Mouse (Mus musculus) brain, embryonic 14.5 days (tissue): ENCODE data around the gene Baz1a. TPM values are rescaled to one million over a fixed set of nuclear protein-coding genes. Genes with fewer than 3 reads are reported as not detected.

Source experiments
- DNase-seq: peaks from one replicate; pipeline ENCODE4 v3.0.0-alpha.2; 2011; ENCODE audit warnings: low read depth
- CTCF ChIP-seq: fragments of 200-500 bp; IDR thresholded peaks from 2 replicates; pipeline ENCODE4 v1.5.1; 2012; ENCODE audit warnings: inconsistent platforms, mild to moderate bottlenecking, moderate library complexity, borderline replicate concordance; ENCODE audit not compliant: insufficient read depth, insufficient read length; ENCODE audit errors: extremely low read depth
- POLR2A ChIP-seq: fragments of 200-500 bp; IDR thresholded peaks from 2 replicates; pipeline ENCODE4 v1.6.1; 2012; ENCODE audit warnings: mild to moderate bottlenecking, inconsistent platforms, borderline replicate concordance; ENCODE audit not compliant: poor library complexity, insufficient read depth, insufficient read length, severe bottlenecking; ENCODE audit errors: extremely low read depth
- polyA plus RNA-seq: library from polyadenylated mRNA; depleted of rRNA; stranded (reverse); fragments of >200 nt; gene quantifications from 2 replicates; pipeline ENCODE4 v1.2.3, GENCODE M21; 2012; rRNA removed

Gene Baz1a
- 7.0 and 9.1 TPM in 2 replicates for polyA plus RNA-seq

DNA sequence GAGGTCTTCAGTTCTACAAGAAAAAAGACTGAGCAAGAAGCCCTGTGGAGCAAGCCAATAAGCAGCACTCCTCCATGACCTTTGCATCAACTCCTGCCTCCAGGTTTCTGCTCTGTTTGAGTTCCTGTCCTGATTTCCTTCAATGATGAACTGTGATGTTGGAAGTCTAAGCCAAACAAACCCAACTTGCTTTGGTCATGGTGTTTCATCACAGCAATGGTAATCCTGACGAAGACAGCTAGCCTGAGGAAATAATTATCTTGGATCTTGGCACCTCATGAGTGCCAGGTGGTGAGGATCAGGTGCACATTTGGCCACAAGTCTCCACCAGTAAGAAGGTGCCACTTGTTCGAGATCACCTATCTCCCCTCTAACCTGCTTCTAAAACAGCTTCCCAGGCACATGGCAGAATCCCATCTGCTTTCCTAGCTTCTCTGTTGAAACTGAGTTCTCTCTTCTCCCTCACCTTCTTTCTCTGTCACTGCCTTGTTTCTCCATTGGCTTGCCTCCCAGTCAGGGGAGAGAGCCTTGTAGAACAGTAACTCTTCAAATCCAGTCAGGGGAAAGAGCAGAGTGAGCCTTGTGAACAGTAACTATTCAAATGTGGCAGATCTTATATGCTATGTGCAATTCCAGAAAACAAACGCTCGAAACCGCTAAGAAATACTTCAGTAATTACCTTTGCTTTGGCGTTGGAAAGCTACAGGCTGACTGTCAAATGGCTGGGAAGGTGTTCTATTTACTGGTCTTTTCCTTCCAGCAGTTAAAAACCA lies at the start of gene Baz1a:
Gene Baz1a (minus strand): TSS at position 723 of the 773 bp plus-strand sequence.
- TF ChIP-seq CTCF (no peak), POLR2A (no peak)
- no peak for DNase-seq

DNA sequence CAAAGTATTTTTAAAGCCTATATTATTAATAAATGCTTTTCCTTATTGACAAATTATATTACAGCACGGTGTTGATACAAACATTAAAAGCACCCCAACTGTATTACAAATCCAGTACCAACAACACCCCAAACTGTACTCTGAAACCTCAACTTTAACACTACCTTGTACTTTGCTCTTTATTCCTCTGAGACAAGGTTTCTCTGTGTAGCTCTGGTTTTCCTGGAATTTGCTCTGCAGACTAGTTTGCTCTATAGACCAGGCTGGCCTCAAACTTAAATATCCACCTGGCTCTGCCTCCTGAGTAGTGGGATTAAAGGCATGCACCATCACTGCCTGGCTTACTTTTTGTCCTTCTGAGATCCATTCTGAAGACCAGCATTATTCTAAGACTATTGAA lies 48.0 kb upstream of the Baz1a start:
- DNase-seq: no peak
- TF ChIP-seq CTCF (no peak), POLR2A (no peak)

DNA sequence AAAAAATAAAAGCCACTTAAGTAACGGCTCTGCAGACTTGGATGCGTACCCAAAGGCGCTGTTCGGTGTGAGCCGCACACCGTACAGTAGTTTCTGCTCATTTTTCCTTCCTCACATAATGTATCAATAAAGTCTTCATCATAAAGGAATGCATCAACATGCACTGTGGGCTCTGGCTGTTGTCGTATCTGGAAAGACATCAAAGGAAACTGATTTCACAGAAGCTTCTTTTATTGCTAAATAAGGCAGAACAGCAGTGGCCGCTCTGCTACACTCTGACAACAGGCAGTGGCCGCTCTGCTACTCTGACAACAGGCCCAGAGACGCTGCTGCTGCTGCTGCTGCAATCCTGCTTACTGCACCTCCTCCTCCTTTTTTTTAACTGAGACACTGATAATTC lies 46.9 kb upstream of the Baz1a start:
- peak; percentile 52 for DNase-seq
- TF ChIP-seq POLR2A (no peak), CTCF (no peak)

DNA sequence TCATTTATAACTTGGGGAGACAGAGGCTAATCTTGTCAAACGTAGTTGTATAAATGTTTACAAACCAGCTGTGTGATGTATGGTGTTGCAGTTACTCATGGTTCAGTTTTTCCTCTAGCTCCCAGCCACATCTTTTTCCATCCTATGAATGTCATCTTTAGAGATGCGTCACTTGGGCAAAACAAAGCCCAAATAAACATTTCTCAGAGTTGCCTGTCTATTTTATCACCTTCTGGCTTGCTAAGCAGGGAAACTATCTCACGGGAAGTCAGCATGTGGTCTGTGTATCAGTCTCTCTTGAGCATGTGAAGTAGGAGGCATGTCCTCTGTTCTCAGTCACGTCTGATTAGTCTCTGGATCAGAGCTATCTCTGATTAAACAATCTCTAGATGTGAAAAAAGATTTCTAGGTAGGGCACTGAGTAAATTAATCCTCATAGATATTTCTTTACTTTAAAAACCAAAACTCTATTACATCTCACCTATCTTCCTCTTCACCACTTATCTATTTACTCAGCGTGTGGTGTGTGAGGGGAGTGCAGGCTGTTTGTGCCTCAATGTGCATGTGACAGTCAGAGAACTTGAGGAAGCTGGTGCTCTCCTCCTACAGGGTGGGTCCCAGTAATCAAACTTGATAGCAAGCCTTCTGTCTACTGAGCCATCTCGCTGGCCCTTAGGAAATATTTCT lies 46.2 kb upstream of the Baz1a start:
- TF ChIP-seq CTCF: no peak
- TF ChIP-seq POLR2A: no peak
- DNase-seq: no peak

DNA sequence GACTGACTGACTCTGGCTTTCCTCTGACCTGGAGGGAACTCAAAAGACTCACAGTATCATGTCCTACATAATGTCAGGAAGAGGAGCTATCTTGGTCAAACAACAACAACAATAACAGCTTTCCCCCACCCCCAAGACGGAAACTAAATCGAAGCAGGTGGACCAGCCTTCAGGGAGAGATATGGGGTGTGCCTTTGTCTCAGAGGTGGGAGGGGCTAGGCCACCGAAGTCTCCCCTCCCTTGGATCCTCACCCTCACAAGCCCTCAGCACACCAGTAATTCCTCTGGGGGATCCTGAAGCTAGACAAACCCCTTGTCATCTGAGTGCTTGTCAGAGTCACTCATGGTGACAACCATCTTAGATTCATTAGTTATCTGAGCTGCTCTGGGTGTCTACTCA lies 45.7 kb upstream of the Baz1a start:
- TF ChIP-seq CTCF: no peak
- TF ChIP-seq POLR2A: no peak
- no peak for DNase-seq

DNA sequence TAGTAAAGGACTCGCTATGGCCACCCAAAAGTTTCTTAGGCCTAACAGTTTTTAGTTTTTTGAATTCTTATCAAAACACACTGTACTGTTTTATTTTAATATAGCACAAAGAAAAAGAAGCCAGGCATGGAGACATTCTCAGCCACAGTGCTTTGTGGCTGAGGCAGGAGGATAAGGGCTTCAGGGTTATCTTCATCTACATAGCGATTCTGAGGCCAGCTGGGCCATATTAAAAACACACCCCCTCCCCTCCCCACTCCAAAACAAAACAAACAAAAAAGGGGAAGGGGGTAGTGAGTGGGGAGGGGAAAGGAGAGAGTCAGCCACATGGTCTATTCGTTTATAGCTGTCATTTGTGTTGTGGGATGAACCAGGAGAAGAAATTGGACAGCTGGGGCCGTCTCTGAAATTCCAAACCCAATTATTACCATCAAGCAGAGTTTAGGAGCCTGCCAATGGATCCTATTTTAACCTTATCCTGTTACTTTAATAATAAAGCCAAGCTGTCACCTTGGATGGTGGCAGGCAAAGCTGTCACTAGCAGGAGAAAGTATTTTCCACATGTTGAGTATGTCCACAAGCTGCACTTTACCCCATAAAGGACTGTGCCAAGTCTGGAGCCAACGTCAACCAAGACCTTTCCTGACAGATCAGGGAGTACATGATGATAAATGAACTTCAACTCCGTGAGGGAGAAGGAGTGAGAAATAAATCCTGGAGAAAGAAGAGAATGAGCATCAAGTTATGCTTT lies 44.9 kb upstream of the Baz1a start:
- TF ChIP-seq CTCF (no peak), POLR2A (no peak)
- peak; percentile 14 for DNase-seq

DNA sequence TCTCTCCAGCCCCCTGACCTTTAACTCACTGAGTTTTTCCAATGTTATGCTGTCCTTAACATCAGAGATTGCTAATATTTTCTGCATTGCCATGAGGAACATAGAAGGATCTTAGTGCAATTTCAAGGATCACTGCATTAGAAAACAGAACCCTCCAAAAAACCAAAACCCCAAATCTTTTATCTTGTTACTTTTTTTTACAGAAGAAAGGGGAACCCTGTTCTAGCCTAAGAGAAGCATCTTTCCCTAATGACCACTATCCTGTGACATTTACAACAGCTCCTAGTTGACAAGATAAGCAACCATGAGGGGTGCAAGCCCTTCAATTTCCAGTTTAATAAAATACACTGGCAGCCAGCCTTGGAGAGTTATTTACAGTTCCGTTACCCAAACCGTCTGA lies 42.6 kb upstream of the Baz1a start:
- no peak for TF ChIP-seq POLR2A
- no peak for TF ChIP-seq CTCF
- no peak for DNase-seq

DNA sequence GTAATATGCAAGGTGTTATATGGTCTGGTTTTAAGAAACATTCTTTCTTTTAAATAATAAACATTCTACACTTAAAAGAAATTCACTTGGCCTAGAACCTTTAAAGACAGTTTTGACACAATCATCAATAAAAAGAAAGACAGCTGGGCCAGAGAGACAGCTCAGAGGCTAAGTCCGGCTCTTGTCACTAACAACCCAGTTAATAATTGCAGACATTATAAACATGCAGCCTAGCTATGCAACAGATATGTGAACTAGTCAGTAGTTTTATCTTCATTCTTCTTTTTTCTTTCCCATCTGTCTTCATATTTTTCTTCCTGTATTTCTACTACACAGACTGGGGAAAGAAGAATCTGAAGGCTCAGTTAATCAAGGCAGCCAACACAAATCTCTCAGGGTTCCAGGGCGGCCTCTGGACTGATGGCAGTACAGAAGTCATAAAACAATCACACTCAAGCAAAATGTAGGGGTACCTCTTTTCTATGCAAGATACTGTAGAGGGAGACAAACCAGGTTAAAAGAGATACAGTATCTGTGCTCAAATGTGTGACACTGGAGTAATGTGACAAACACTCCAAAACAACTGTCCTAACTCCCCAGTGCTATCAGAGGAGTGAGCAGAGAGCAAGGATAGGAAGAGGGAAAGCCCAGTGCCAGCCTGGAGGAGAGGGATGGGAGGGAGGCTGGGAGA lies 40.5 kb upstream of the Baz1a start:
- TF ChIP-seq CTCF: no peak
- TF ChIP-seq POLR2A: no peak
- DNase-seq: no peak

DNA sequence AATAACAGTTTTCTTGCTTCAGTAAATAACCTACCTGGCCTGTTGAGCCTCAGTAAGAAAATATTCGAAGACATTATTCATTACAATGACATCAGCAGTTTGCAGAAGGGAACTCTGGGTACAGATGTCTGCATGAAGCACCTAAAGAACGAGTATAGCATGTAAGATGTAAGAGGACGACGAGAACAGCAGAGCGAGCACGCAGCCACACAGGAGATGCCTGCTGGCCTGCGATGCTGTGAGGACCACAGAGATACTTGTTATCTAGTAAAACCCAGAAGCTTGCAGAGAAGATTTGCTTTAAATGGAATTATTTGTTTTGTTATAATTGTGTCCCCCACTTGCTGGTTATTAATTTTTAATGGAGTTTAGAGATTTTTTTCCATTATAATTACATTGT lies 39.1 kb upstream of the Baz1a start:
- DNase-seq: no peak
- no peak for TF ChIP-seq POLR2A
- no peak for TF ChIP-seq CTCF

DNA sequence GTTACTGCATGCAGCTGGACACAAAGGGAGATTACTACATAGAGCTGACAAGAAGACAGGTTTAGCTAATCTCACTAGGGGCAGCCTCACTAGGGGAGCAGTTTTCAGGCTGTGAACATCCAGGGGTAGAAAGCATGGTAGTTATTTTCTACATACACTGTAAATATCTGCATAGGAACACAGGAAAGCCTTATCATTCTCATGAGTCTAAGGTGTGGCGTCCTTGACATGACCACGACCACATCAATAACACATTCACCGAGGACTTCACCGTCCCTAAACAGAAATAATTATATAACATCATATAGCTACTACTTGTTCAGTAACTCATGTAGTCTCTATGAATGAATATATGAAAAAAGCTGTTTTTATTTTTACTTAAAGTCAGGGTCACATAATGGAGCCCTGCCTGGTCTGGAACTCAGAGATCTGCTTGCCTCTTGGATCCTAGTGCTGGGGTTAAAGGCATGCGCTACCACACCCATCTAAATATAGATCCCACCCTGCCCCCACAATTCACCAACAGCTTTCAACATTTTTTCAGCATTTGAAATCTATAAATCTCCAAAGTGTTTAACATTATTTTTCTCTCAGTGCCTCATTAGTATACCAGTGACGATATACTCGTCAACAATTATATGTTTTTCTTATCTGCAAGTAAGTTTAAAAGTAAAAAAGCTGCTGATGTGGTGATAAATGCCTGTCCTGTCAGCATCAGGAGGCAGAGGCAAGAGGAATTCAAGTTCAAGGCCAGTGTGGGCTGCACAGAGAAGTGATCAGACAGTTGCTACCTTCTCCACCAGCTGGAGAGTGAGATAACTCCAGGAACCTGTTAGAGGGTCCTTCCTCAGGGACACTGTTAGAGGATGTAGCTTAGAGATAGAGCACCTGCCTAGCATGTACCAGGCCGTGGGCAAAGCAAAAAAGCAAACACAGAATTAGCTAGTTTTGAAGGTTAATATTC lies 37.3 kb upstream of the Baz1a start:
- no peak for TF ChIP-seq CTCF
- TF ChIP-seq POLR2A: no peak
- no peak for DNase-seq
